Mouse (Mus musculus): ENCODE data around the gene Spag16.
A peak's percentile ranks its signal among the peaks of the same experiment; 100 is the strongest.

Spag16 gene

GRCm38 (mm10) chr1:70371721-70372120, 545.0 kb downstream of the Spag16 start:
- no peak for ATAC-seq (ENCODE audit: insufficient number of reproducible peaks, low FRiP score, low TSS enrichment)

GRCm38 (mm10) chr1:70380096-70380495, 553.3 kb downstream of the Spag16 start:
- no peak for ATAC-seq (ENCODE audit: insufficient number of reproducible peaks, low FRiP score, low TSS enrichment)

GRCm38 (mm10) chr1:70442209-70443080, 615.7 kb downstream of the Spag16 start:
- ATAC-seq (ENCODE audit: insufficient number of reproducible peaks, low FRiP score, low TSS enrichment) = no peak

- no peak for ATAC-seq (ENCODE audit: insufficient number of reproducible peaks, low FRiP score, low TSS enrichment)
These were observed 653.1 kb downstream of the Spag16 start for GRCm38 (mm10) chr1:70479864-70480263.

GRCm38 (mm10) chr1:70518918-70519317, 692.1 kb downstream of the Spag16 start:
- ATAC-seq (ENCODE audit: insufficient number of reproducible peaks, low FRiP score, low TSS enrichment) = no peak

GRCm38 (mm10) chr1:70527134-70527533, 700.4 kb downstream of the Spag16 start:
- ATAC-seq (ENCODE audit: insufficient number of reproducible peaks, low FRiP score, low TSS enrichment) = no peak

GRCm38 (mm10) chr1:70529771-70530170, 703.0 kb downstream of the Spag16 start:
- ATAC-seq (ENCODE audit: insufficient number of reproducible peaks, low FRiP score, low TSS enrichment) = no peak

- no peak for ATAC-seq (ENCODE audit: insufficient number of reproducible peaks, low FRiP score, low TSS enrichment)
These were observed 725.1 kb downstream of the Spag16 start for GRCm38 (mm10) chr1:70551839-70552238.

- no peak for ATAC-seq (ENCODE audit: insufficient number of reproducible peaks, low FRiP score, low TSS enrichment)
These were observed 795.0 kb downstream of the Spag16 start for GRCm38 (mm10) chr1:70621805-70622204.

- no peak for ATAC-seq (ENCODE audit: insufficient number of reproducible peaks, low FRiP score, low TSS enrichment)
These were observed 798.2 kb downstream of the Spag16 start for GRCm38 (mm10) chr1:70624803-70625460.

GRCm38 (mm10) chr1:70652719-70653118, 825.9 kb downstream of the Spag16 start:
- no peak for ATAC-seq (ENCODE audit: insufficient number of reproducible peaks, low FRiP score, low TSS enrichment)

GRCm38 (mm10) chr1:70692529-70692928, 865.8 kb downstream of the Spag16 start:
- peak; percentile 64; the same call in 1 of the 2 replicates for ATAC-seq (ENCODE audit: insufficient number of reproducible peaks, low FRiP score, low TSS enrichment)

- no peak for ATAC-seq (ENCODE audit: insufficient number of reproducible peaks, low FRiP score, low TSS enrichment)
These were observed 873.5 kb downstream of the Spag16 start for GRCm38 (mm10) chr1:70700270-70700669.

- no peak for ATAC-seq (ENCODE audit: insufficient number of reproducible peaks, low FRiP score, low TSS enrichment)
These were observed 877.2 kb downstream of the Spag16 start for GRCm38 (mm10) chr1:70703934-70704333.

- no peak for ATAC-seq (ENCODE audit: insufficient number of reproducible peaks, low FRiP score, low TSS enrichment)
These were observed 879.1 kb downstream of the Spag16 start for GRCm38 (mm10) chr1:70705821-70706220.

- ATAC-seq (ENCODE audit: insufficient number of reproducible peaks, low FRiP score, low TSS enrichment) = no peak
These were observed 898.3 kb downstream of the Spag16 start for GRCm38 (mm10) chr1:70725045-70725444.

GRCm38 (mm10) chr1:70725655-70726066, 898.9 kb downstream of the Spag16 start, which contains the start of gene Vwc2l:
TSS of gene Vwc2l (plus strand) at chr1:70725715.
- peak; percentile 45; the same call in 1 of the 2 replicates for ATAC-seq (ENCODE audit: insufficient number of reproducible peaks, low FRiP score, low TSS enrichment)

All from cerebellum, adult (tissue).